Mouse (Mus musculus): ENCODE data around the gene Fstl4. TPM values are rescaled to one million over a fixed set of nuclear protein-coding genes. Genes with fewer than 3 reads are reported as not detected.

Gene Fstl4
- polyA plus RNA-seq, 1 experiment = 0.18 TPM

DNA sequence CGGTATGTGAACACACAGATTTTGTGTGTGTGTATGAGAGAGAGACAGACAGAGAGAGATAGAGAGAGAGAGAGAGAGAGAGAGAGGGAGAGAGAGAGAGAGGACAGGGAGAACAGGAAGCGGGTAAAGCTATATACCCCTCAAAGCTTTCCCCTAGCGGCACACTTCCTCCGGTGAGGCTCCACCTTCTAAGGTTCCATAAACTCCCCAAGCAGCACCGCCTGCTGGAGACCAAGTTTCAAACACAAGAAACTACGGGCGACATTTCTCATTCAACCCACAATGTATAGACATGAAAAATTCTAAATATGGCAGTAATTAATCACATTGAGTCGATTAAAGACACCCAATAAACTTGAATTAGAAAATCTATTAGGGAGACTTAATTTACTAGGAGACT, 32.5 kb upstream of the Fstl4 start:
- Histone ChIP-seq H3K36me3 (ENCODE audit: control insufficient read depth, insufficient read depth, low read length) (no peaks in the 10 kb centered on the region), H3K27me3 (ENCODE audit: control insufficient read depth, insufficient read depth, low read length) (no peaks in the 10 kb centered on the region), H3K4me1 (ENCODE audit: control insufficient read depth, insufficient read depth, insufficient read length) (no peaks in the 10 kb centered on the region), H3K27ac (ENCODE audit: insufficient read depth, low read length) (no peak overlapping the region), H3K4me3 (ENCODE audit: extremely low read depth, insufficient read depth, insufficient read length) (no peak overlapping the region)
- no peak for DNase-seq (ENCODE audit: low read depth in 1 of 2, low spot score in 2 of 2)
- no peak for TF ChIP-seq CTCF (IDR thresholded peaks at IDR 0.05; ENCODE audit: extremely low read depth, insufficient read depth, insufficient read length, insufficient replicate concordance)
- no peak for TF ChIP-seq POLR2A (IDR thresholded peaks at IDR 0.05; ENCODE audit: low read depth, low read length)
- 68% methylated on average over 8 of the region's 8 CpGs for WGBS

DNA sequence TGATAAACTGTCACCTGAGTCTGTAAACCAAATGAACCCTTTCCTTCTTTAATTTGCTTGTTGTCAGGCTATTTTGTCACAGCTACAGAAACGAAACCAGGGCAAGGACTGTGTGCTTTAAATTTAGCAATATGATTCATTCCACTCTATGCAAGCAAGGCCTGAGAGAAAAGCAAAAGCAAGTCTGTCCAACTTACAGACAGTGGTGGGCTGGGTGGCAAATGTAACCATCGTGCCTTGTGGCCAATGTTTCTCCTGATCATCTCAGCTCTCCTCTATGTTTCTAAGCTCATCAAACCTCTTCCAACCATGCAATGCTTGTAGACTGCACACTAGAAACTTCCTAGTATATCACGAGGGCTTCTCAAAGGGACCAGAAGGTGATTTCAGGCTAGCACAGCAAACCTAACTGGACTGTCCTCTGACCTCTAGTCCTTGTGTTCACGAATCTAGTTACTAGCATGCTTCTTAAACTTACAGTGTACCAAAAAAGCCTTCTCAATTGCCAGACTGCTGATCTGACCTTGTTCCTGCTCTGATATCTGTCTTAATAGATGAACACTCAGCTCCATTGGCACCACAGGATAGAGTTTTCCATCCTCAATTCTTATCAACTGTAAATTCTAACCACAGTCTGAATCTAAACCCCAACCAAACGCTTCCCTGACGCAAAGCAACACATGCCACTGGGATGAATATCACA, 29.8 kb upstream of the Fstl4 start:
- no peaks in the 10 kb centered on the region for H3K4me1 ChIP-seq (ENCODE audit: control insufficient read depth, insufficient read depth, insufficient read length)
- no peak overlapping the region for H3K27ac ChIP-seq (ENCODE audit: insufficient read depth, low read length)
- no peak for TF ChIP-seq CTCF (IDR thresholded peaks at IDR 0.05; ENCODE audit: extremely low read depth, insufficient read depth, insufficient read length, insufficient replicate concordance)
- no peak for TF ChIP-seq POLR2A (IDR thresholded peaks at IDR 0.05; ENCODE audit: low read depth, low read length)
- WGBS = 78% methylated on average over 6 of the region's 6 CpGs
- H3K36me3 ChIP-seq (ENCODE audit: control insufficient read depth, insufficient read depth, low read length) = no peaks in the 10 kb centered on the region
- no peak for DNase-seq (ENCODE audit: low read depth in 1 of 2, low spot score in 2 of 2)
- H3K4me3 ChIP-seq (ENCODE audit: extremely low read depth, insufficient read depth, insufficient read length) = no peak overlapping the region
- no peaks in the 10 kb centered on the region for H3K27me3 ChIP-seq (ENCODE audit: control insufficient read depth, insufficient read depth, low read length)

DNA sequence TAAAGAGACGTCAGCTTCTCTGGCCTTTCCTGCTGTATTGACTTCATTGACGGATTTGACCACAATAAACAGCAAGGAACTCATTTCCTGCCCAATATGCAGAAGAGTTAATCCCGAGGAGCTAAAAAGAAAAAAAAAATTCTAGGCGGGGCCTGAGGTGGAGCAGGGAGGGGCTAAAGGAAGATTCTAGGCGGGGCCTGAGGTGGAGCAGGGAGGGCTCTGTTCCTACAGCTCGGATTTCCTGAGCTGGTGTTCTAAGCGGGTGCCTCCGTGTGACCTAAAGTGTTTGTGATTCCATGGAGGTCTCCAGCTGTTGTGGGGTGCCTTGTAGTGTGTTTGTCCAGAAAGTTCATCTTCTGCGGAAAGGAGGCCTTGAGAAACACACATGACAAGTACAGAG, 25.2 kb upstream of the Fstl4 start:
- no peak for TF ChIP-seq CTCF (IDR thresholded peaks at IDR 0.05; ENCODE audit: extremely low read depth, insufficient read depth, insufficient read length, insufficient replicate concordance)
- TF ChIP-seq POLR2A (IDR thresholded peaks at IDR 0.05; ENCODE audit: low read depth, low read length) = no peak
- Histone ChIP-seq H3K4me1 (ENCODE audit: control insufficient read depth, insufficient read depth, insufficient read length) (no peaks in the 10 kb centered on the region), H3K27ac (ENCODE audit: insufficient read depth, low read length) (no peak overlapping the region), H3K36me3 (ENCODE audit: control insufficient read depth, insufficient read depth, low read length) (no peaks in the 10 kb centered on the region), H3K27me3 (ENCODE audit: control insufficient read depth, insufficient read depth, low read length) (no peaks in the 10 kb centered on the region), H3K4me3 (ENCODE audit: extremely low read depth, insufficient read depth, insufficient read length) (no peak overlapping the region)
- 25% methylated on average over 9 of the region's 9 CpGs for WGBS
- no peak for DNase-seq (ENCODE audit: low read depth in 1 of 2, low spot score in 2 of 2)

DNA sequence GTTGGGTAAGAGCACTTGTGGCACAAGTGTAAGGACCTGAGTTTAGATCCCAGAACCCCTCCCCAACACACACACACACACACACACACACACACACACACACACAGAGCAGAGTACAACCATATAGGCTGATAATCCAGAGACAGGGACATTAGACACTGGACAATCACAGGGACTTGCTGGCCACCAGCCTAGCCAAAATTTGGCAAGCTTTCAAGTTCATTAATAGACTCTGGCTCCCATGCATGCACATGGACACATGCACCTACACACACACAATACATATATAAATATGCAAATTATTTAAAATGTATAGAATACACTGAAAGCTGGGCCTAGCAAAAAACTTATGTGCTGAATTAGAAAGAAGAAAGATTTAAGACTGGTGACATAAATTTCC, 24.0 kb upstream of the Fstl4 start:
- Histone ChIP-seq H3K4me3 (ENCODE audit: extremely low read depth, insufficient read depth, insufficient read length) (no peak overlapping the region), H3K27me3 (ENCODE audit: control insufficient read depth, insufficient read depth, low read length) (no peaks in the 10 kb centered on the region), H3K27ac (ENCODE audit: insufficient read depth, low read length) (no peak overlapping the region), H3K36me3 (ENCODE audit: control insufficient read depth, insufficient read depth, low read length) (no peaks in the 10 kb centered on the region), H3K4me1 (ENCODE audit: control insufficient read depth, insufficient read depth, insufficient read length) (no peaks in the 10 kb centered on the region)
- TF ChIP-seq CTCF (IDR thresholded peaks at IDR 0.05; ENCODE audit: extremely low read depth, insufficient read depth, insufficient read length, insufficient replicate concordance) = no peak
- no peak for DNase-seq (ENCODE audit: low read depth in 1 of 2, low spot score in 2 of 2)

DNA sequence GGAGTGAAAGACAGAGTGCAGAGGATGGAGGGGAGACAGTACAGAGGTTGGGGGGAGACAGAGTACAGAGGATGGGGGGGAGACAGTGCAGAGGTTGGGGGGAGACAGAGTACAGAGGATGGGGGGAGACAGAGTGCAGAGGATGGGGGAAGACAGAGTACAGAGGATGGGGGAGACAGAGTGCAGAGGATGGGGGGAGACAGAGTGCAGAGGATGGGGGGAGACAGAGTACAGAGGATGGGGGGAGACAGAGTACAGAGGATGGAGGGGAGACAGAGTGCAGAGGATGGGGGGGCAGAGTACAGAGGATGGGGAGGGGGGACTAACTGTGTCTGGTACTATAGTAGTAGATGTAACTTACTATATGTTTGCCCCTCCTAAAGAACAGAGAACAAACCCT, 20.5 kb upstream of the Fstl4 start:
- Histone ChIP-seq H3K4me1 (ENCODE audit: control insufficient read depth, insufficient read depth, insufficient read length) (no peaks in the 10 kb centered on the region), H3K27ac (ENCODE audit: insufficient read depth, low read length) (no peak overlapping the region), H3K4me3 (ENCODE audit: extremely low read depth, insufficient read depth, insufficient read length) (no peak overlapping the region), H3K36me3 (ENCODE audit: control insufficient read depth, insufficient read depth, low read length) (no peaks in the 10 kb centered on the region), H3K27me3 (ENCODE audit: control insufficient read depth, insufficient read depth, low read length) (no peaks in the 10 kb centered on the region)
- no peak for DNase-seq (ENCODE audit: low read depth in 1 of 2, low spot score in 2 of 2)
- TF ChIP-seq POLR2A (IDR thresholded peaks at IDR 0.05; ENCODE audit: low read depth, low read length) (no peak), CTCF (IDR thresholded peaks at IDR 0.05; ENCODE audit: extremely low read depth, insufficient read depth, insufficient read length, insufficient replicate concordance) (no peak)

DNA sequence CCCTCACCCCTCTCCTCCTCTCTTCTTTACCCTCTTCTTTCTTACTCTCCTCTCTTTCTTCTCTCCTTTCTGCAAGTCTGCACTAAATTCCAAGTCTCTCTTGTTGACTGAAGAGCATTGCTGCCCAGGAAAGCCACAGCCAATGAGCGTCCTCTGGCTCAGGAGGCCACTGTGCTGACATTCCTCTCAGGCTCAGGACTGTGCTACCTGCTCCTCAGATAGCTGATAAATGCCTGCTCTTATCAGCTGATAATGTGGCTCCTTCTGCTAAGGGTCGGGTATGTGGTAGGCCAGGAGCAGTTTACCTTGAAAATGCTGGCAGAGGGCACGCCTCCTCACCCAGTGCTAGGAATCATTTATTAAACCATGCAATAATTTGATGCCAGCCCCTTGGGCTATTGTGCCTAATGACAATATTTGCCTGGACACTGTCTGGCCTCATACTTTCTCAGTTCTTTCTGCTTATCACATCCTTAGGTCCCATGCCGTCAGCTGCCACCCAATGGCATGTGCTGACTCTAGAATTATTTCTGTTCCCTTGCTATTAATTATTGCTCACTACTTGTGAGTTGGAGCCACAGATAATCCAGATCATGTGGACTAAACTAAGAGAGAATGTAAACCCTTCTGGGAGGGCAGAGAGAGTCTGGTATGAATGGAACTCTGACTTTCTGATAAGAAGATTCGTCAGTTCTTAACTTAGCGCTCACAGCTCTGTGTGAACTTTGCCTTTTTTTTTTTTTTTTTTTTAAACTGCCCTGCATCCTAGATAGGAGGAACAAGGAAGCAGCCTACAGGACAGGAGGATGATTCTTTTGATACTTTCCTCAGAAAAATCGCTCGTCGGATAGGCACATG, 19.6 kb upstream of the Fstl4 start:
- no peak overlapping the region for H3K4me3 ChIP-seq (ENCODE audit: extremely low read depth, insufficient read depth, insufficient read length)
- H3K27me3 ChIP-seq (ENCODE audit: control insufficient read depth, insufficient read depth, low read length) = no peaks in the 10 kb centered on the region
- no peaks in the 10 kb centered on the region for H3K4me1 ChIP-seq (ENCODE audit: control insufficient read depth, insufficient read depth, insufficient read length)
- no peaks in the 10 kb centered on the region for H3K36me3 ChIP-seq (ENCODE audit: control insufficient read depth, insufficient read depth, low read length)
- WGBS = 70% methylated on average over 9 of the region's 9 CpGs
- H3K27ac ChIP-seq (ENCODE audit: insufficient read depth, low read length) = no peak overlapping the region
- TF ChIP-seq CTCF (IDR thresholded peaks at IDR 0.05; ENCODE audit: extremely low read depth, insufficient read depth, insufficient read length, insufficient replicate concordance) (no peak), POLR2A (IDR thresholded peaks at IDR 0.05; ENCODE audit: low read depth, low read length) (no peak)
- DNase-seq (ENCODE audit: low read depth in 1 of 2, low spot score in 2 of 2) = no peak

DNA sequence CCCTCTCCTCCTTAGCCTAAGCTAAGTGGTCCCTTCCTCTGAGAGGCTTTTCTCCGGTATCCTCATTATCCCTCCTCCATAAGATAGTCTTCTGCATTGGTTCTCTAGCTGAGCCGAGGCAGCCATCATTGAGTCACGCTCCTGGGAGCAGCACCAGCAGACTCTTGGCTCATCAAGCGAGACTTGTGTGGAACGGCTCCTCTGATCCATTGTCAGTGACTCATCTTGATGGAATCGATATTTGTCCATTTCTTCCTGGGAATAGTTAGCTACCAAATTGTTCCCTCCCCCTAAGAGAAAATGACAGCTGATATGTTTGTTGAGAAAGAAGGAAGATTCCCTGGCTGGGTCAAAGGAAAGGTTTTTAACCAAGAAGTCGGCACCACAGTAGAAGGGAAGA, 17.2 kb upstream of the Fstl4 start:
- no peak for TF ChIP-seq CTCF (IDR thresholded peaks at IDR 0.05; ENCODE audit: extremely low read depth, insufficient read depth, insufficient read length, insufficient replicate concordance)
- TF ChIP-seq POLR2A (IDR thresholded peaks at IDR 0.05; ENCODE audit: low read depth, low read length) = no peak
- H3K27me3 ChIP-seq (ENCODE audit: control insufficient read depth, insufficient read depth, low read length) = no peaks in the 10 kb centered on the region
- no peak overlapping the region for H3K4me3 ChIP-seq (ENCODE audit: extremely low read depth, insufficient read depth, insufficient read length)
- no peak for DNase-seq (ENCODE audit: low read depth in 1 of 2, low spot score in 2 of 2)
- no peaks in the 10 kb centered on the region for H3K4me1 ChIP-seq (ENCODE audit: control insufficient read depth, insufficient read depth, insufficient read length)
- 82% methylated on average over 7 of the region's 7 CpGs for WGBS
- H3K27ac ChIP-seq (ENCODE audit: insufficient read depth, low read length) = no peak overlapping the region
- no peaks in the 10 kb centered on the region for H3K36me3 ChIP-seq (ENCODE audit: control insufficient read depth, insufficient read depth, low read length)

Data from spleen, adult 2 months (tissue).